Mouse (Mus musculus) kidney, embryonic 14.5 days (tissue): ENCODE results near the gene Cep78. TPM values are rescaled to one million over a fixed set of nuclear protein-coding genes. Genes with fewer than 3 reads are reported as not detected.

ENCODE experiments used
- ATAC-seq: fragments of 200-750 bp; cut with Nextera tagmentation; 2 replicates; pipeline ENCODE4 v1.8.0; 2017; ENCODE audit warnings: moderate number of reproducible peaks, mild to moderate bottlenecking, moderate TSS enrichment, moderate library complexity; ENCODE audit not compliant: low FRiP score, low TSS enrichment
- H3K27ac ChIP-seq: fragments of 300-500 bp; sonication (generic); 2 replicates; pipeline ENCODE4 v1.5.1; 2014; ENCODE audit warnings: low read depth, mild to moderate bottlenecking, low read length, moderate library complexity, mixed read lengths
- H3K27me3 ChIP-seq: fragments of 300-500 bp; sonication (generic); 2 replicates; pipeline ENCODE4 v1.6.1; 2014; ENCODE audit warnings: mild to moderate bottlenecking, low read length; ENCODE audit not compliant: control insufficient read depth, insufficient read depth
- H3K36me3 ChIP-seq: fragments of 300-500 bp; sonication (generic); 2 replicates; pipeline ENCODE4 v1.6.1; 2014; ENCODE audit warnings: low read length, mixed read lengths; ENCODE audit not compliant: control insufficient read depth, insufficient read depth
- H3K4me1 ChIP-seq: fragments of 300-500 bp; sonication (generic); 2 replicates; pipeline ENCODE4 v1.6.1; 2014; ENCODE audit warnings: low read length, mixed read lengths; ENCODE audit not compliant: control insufficient read depth, insufficient read depth
- H3K4me2 ChIP-seq: fragments of 300-500 bp; sonication (generic); replicated peaks from 2 replicates; pipeline ENCODE4 v1.6.1; 2014; ENCODE audit warnings: low read depth, mild to moderate bottlenecking, low read length
- H3K4me3 ChIP-seq: fragments of 300-500 bp; sonication (generic); 2 replicates; pipeline ENCODE4 v1.5.1; 2014; ENCODE audit warnings: mild to moderate bottlenecking, low read length
- H3K9ac ChIP-seq: fragments of 300-500 bp; sonication (generic); 2 replicates; pipeline ENCODE4 v1.6.1; 2014; ENCODE audit warnings: low read depth, mild to moderate bottlenecking, low read length, moderate library complexity
- H3K9me3 ChIP-seq: fragments of 300-500 bp; sonication (generic); 2 replicates; pipeline ENCODE4 v1.6.1; 2016; ENCODE audit warnings: low read length; ENCODE audit not compliant: control insufficient read depth
- WGBS: fragments of 180-500 bp; shearing (Covaris S2); extraction: QIAGEN DNeasy Blood & Tissue Kit; methylation state at CpG from one replicate; pipeline ENCODE4 v1.1.7; 2014; 5-methylcytosine and 5-hydroxymethylcytosine counted together
- polyA plus RNA-seq: library from polyadenylated mRNA; unstranded; fragments of >200 nt; fragmentation: Nextera tagmentation; extraction: Ambion mirVana; gene quantifications from 2 replicates; pipeline ENCODE4 v1.2.1, GENCODE M21; 2014

Gene Cep78
- polyA plus RNA-seq, 1 experiment from 2014 or later, result 36.0 TPM

DNA sequence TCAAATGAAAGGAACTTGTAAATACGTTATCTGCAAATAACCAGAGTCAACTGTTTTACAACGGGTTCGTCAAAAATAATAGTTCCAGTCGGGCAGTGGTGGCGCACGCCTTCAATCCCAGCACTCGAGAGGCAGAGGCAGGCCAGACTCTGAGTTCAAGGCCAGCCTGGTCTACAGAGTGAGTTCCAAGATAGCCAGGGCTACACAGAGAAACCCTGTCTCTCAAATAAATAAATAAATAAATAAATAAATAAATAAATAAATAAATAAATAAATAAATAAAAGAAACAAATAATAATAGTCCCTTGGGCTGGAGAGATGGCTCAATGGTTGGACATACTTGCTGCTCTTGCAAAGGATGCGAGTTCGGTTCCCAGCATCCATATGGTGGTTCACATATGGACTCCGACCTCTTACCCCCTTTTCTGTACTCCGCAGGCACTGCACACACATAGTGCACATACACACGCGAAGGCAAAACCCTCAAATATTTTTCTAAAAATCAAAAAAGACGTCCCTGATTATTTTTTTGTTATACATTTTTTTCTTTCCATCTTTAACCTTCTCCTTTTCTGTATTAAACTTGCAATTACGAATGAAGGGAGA is 947 bp downstream of the Cep78 start:
- H3K9ac ChIP-seq, result peak overlapping the region; percentile 89; the same call in 1 of the 2 replicates
- WGBS, result 54% methylated on average over 15 of the region's 15 CpGs
- no peak for ATAC-seq
- peak overlapping the region; percentile 86 for H3K4me3 ChIP-seq
- peaks cover 10% of the 10 kb centered on the region; the same call in 1 of the 2 replicates for H3K36me3 ChIP-seq
- H3K27me3 ChIP-seq, result no peaks in the 10 kb centered on the region
- H3K27ac ChIP-seq, result peak overlapping the region; percentile 81; the same call in 1 of the 2 replicates
- no peaks in the 10 kb centered on the region for H3K9me3 ChIP-seq
- peak overlapping the region; percentile 73 for H3K4me2 ChIP-seq
- H3K4me1 ChIP-seq, result peaks cover 6% of the 10 kb centered on the region; the same call in 1 of the 2 replicates

DNA sequence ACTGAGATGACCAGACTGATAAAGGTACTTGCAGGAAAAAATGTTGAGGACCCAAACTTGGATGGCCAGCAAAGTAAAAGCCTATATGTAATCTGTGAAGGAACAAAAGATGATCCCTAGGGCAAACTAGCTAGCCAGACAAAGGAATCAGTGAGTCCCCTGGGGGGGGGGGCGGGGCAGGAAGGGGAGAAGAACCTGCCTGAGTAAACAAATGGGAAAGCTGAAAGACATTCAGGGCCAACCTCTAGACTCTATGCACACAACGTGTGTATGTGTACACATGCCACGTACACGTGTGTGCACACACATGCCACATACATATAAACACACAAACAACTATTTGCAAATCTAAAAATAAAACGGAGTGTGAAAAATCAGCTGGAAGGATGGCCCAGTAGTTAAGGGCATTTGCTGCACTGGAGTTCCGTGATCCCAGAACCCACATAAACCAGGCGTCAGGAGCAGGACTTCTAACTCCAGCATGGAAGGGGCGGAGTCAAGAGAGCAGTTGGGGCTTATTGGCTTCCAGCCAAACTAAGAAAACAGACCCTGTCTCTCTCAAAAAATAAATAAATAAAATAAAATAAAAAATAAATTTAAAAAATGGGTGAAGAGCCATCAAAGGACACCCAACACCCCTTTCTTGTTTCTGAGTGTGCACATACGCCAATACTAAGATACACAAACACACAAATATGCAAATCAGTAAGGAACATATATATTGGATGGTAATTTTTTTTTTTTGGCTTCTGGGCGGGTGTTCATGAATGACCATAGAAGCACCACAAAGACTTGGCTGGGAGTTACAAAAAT is 1.7 kb downstream of the Cep78 start:
- Histone ChIP-seq H3K9me3 (no peaks in the 10 kb centered on the region), H3K4me2 (peak overlapping the region; percentile 21; the same call in 1 of the 2 replicates), H3K4me1 (peaks cover 6% of the 10 kb centered on the region; the same call in 1 of the 2 replicates), H3K27ac (no peak overlapping the region), H3K9ac (no peak overlapping the region), H3K27me3 (no peaks in the 10 kb centered on the region), H3K4me3 (no peak overlapping the region), H3K36me3 (peaks cover 13% of the 10 kb centered on the region; the same call in 1 of the 2 replicates)
- ATAC-seq, result no peak
- WGBS, result 58% methylated on average over 10 of the region's 10 CpGs

DNA sequence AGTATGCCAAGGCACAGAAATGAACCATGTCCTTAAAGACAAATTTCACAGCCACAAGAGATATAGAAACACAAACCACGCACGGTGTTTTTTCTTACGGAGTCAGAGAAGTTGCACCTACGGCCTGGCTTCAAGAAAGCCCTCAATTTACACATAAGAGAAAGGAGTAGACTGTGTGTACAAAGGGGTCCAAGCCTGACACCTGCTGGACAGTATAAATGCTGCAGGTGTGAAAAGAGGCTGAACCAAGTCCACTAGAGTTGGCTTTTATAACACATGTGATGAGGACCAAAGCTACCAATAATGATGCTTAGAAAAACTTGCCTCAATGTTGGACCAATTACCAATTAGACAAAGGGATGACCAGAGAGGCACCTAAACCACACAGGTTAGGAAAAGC is 2.9 kb downstream of the Cep78 start:
- 48% methylated on average over 4 of the region's 4 CpGs for WGBS
- H3K27me3 ChIP-seq, result no peaks in the 10 kb centered on the region
- peaks cover 18% of the 10 kb centered on the region; the same call in 1 of the 2 replicates for H3K36me3 ChIP-seq
- H3K9me3 ChIP-seq, result no peaks in the 10 kb centered on the region
- peaks cover 6% of the 10 kb centered on the region; the same call in 1 of the 2 replicates for H3K4me1 ChIP-seq
- no peak overlapping the region for H3K4me3 ChIP-seq
- H3K27ac ChIP-seq, result no peak overlapping the region
- no peak overlapping the region for H3K9ac ChIP-seq
- H3K4me2 ChIP-seq, result no peak overlapping the region
- ATAC-seq, result 0 out of 2 replicates have a peak, but pooled peaks have one; percentile 44

DNA sequence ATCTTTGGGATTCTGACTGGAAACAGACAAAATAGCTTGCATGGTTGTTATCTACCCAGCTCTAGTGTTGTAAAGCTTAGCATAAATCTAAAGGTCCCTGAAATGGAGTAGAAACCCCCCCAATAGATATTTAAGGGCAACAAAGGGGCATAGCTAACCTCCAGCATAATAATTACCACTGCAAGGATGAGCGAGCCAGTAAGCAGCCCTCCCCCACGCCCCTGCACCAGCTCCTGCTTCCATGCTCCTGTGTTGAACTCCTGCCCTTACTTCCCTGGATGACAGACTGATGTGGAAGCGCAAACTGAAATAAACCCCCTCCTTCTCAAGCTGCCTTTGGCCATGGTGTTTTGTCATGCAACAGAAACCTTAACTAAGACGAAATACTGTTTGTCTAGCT is 11.4 kb downstream of the Cep78 start:
- H3K4me3 ChIP-seq, result no peak overlapping the region
- no peak overlapping the region for H3K27ac ChIP-seq
- no peak overlapping the region for H3K4me2 ChIP-seq
- no peak for ATAC-seq
- 26% methylated on average over 4 of the region's 4 CpGs for WGBS
- H3K27me3 ChIP-seq, result no peaks in the 10 kb centered on the region
- H3K9ac ChIP-seq, result no peak overlapping the region
- 0 out of 2 replicates have a peak, but pooled peaks cover 3% of the 10 kb centered on the region for H3K4me1 ChIP-seq
- H3K9me3 ChIP-seq, result no peaks in the 10 kb centered on the region
- H3K36me3 ChIP-seq, result peaks cover 61% of the 10 kb centered on the region

DNA sequence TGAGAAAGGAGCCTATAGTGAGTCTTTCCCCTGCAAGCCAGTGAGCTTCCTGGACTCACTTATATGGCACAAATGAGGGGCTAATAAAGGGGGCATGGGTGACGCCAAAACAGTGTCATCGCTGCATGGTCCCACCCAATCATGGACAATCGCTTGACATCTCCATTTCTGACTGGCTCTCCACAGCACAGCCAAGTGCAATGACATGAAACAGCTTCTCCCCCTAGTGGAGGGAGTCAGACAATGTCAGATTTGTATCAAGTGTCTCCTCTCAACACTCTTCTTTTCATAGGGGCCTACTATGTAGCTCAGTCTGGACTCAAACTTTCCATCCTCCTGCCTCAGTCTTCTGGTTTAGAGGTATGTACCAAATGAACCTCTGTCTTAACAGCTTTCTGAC is 19.7 kb downstream of the Cep78 start:
- Histone ChIP-seq H3K4me1 (no peaks in the 10 kb centered on the region), H3K4me3 (no peak overlapping the region), H3K4me2 (no peak overlapping the region), H3K27me3 (no peaks in the 10 kb centered on the region), H3K27ac (no peak overlapping the region), H3K36me3 (peaks cover 52% of the 10 kb centered on the region), H3K9ac (no peak overlapping the region), H3K9me3 (no peaks in the 10 kb centered on the region)
- WGBS, result 55% methylated on average over 3 of the region's 3 CpGs
- ATAC-seq, result peak; percentile 57; the same call in 1 of the 2 replicates

DNA sequence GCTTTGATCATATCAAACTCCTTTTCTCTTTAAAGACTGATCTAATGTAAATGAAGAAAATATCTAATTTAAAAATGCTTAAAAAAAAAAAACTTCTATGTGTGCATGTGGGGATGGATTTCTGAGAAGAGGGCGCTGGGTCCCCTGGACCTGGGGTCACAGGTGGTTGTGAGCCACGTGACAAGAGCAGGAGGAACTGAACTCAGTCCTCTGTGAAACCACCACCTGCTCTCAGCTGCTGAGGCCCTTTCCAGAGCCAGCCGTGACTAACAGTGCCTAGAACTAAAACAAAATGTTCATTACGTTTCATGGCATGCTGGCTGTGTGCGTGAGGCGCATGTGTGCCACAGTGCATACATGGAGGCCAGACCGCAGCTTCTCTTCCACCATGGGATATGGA is 20.3 kb downstream of the Cep78 start:
- H3K9ac ChIP-seq, result no peak overlapping the region
- H3K36me3 ChIP-seq, result peaks cover 50% of the 10 kb centered on the region
- no peaks in the 10 kb centered on the region for H3K27me3 ChIP-seq
- no peaks in the 10 kb centered on the region for H3K9me3 ChIP-seq
- WGBS, result 93% methylated on average over 7 of the region's 7 CpGs
- H3K27ac ChIP-seq, result no peak overlapping the region
- H3K4me3 ChIP-seq, result no peak overlapping the region
- H3K4me1 ChIP-seq, result no peaks in the 10 kb centered on the region
- ATAC-seq, result no peak
- no peak overlapping the region for H3K4me2 ChIP-seq

DNA sequence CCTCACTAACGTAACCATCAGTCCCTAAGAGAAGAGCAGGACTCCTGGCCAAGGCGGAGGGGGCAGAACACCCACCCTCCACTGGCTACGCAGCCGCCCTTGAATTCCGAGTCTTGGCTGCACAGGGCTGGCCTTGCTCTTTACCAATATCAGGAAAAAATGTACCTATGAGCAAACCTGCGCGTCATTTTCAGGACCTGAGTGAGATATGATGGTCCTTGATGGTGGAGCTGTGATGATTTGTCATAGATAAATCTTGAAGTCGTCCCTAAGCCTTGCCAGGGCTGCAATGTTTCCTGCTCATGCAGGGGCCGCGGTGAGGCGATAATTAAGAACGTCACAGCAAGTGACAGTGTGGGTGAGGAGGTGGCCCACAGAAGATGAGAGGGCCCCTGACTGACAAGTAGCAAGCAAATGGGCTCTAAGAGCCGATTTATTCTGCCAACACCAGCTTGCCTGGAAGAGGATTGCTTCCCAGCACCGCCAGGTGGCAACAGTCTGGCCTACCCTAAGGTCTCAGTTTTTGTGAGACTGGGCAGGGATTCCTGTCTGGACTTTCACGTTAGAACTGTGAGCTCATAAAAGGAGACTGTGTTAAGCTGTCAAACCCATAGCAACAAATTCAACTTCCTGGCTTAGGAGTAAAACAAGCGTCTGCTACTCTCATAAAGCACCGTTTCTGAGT is 21.6 kb downstream of the Cep78 start:
- H3K4me3 ChIP-seq, result no peak overlapping the region
- ATAC-seq, result no peak
- H3K27ac ChIP-seq, result no peak overlapping the region
- no peaks in the 10 kb centered on the region for H3K4me1 ChIP-seq
- no peak overlapping the region for H3K4me2 ChIP-seq
- H3K9me3 ChIP-seq, result no peaks in the 10 kb centered on the region
- H3K27me3 ChIP-seq, result no peaks in the 10 kb centered on the region
- 80% methylated on average over 17 of the region's 17 CpGs for WGBS
- no peak overlapping the region for H3K9ac ChIP-seq
- peaks cover 46% of the 10 kb centered on the region; the same call in 1 of the 2 replicates for H3K36me3 ChIP-seq

DNA sequence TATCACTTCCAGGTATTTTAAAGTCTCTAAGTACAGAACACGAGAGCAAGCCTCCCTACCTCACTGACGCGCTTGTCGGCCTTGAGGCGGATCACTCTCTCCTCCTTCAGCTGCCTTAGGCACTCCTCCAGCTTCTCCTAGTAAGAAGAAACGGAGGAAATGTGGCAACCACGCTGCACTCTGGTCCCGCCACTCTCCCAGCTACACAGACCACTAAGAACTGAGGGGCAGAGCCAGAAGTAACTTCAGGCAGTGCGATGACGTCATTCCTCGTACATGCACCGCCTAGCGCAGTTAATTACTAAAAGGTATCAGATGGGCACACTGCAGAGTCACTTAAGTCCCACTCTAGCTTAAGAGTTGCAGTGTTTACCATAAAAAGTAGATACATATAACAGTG is 22.5 kb downstream of the Cep78 start:
- WGBS, result 84% methylated on average over 13 of the region's 13 CpGs
- no peak for ATAC-seq
- H3K4me3 ChIP-seq, result no peak overlapping the region
- H3K9ac ChIP-seq, result no peak overlapping the region
- no peak overlapping the region for H3K4me2 ChIP-seq
- no peaks in the 10 kb centered on the region for H3K9me3 ChIP-seq
- H3K4me1 ChIP-seq, result no peaks in the 10 kb centered on the region
- H3K27me3 ChIP-seq, result no peaks in the 10 kb centered on the region
- H3K36me3 ChIP-seq, result peaks cover 42% of the 10 kb centered on the region; the same call in 1 of the 2 replicates
- H3K27ac ChIP-seq, result no peak overlapping the region
